Mouse (Mus musculus) T-helper 17 cell (primary cell): Measurements from ENCODE around the gene Ncdn.

Experiments used
- in situ Hi-C, 2 experiments: fragments of 300-600 bp; cut with MboI, MseI; formaldehyde crosslinking; loops; 1 replicate in 1 of 2; 2 replicates in 1 of 2; pipeline ENCODE4 v1.15.1; 2025; ENCODE audit warnings: high pct_unique_total_duplicates in 2 of 2

The Ncdn gene

GRCm38 (mm10) chr4:126734001-126734603 is 19.1 kb downstream of the Ncdn start:
- in situ Hi-C loops = loop anchor here in 1 of 2 experiments (5.0 to 25.0 kb wide), 2 partner anchors 122 to 263 kb away; partner anchors contain the start of gene 5730409E04Rik

DNA sequence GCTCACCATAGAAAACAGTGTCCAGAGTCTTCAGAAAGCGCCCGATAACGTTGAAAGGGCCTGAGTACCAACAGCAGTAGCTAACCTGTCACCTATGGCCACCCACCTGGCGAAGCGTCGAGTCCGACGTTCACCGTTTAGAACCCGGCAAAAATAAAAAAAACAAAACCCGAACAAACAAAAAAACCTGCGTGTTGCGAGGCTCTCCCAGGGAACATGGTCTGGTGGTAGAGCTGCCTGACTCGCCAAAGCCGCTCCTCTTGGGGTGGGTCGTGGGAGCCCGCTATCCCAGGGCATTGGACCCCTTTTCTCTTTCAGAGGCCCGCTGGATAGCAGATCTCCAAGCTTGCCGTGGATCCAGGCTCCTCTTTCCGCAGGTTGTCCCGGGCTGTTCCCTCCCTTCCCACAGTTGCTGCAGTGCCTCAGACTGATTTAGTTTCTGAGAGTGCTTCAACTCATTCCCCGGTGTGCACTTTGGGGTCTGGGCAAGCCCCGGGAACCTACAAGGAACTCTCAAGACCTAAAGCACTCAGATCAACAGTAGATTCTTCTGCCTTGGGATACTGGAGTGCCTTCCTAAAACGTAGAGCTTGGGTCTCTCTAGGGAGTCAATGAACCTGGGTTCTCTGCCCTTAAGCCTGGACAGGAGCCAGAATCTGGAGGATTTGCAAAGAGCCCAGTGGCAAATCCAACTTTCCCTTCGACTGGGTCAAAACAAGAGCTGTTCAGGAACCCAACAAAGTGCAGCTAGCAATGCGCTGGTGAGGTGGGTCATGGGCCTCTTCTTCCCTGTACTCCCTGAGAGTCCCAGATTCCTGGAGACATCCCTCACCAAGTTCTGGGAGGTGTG is 20.5 kb downstream of the Ncdn start:
- in situ Hi-C loops = loop anchor here in 1 of 2 experiments (5.0 to 25.0 kb wide), 2 partner anchors 120 to 265 kb away; partner anchors contain the start of gene 5730409E04Rik

GRCm38 (mm10) chr4:126732111-126732510 is 21.1 kb downstream of the Ncdn start:
- in situ Hi-C loops = loop anchor here in 1 of 2 experiments (5.0 to 25.0 kb wide), 2 partner anchors 120 to 265 kb away; partner anchors contain the start of gene 5730409E04Rik

GRCm38 (mm10) chr4:126707439-126707826 is 45.8 kb downstream of the Ncdn start:
- in situ Hi-C loops = no loop called here

GRCm38 (mm10) chr4:126706630-126707438 is 46.4 kb downstream of the Ncdn start:
- in situ Hi-C loops = no loop called here

GRCm38 (mm10) chr4:126696908-126697307 is 56.3 kb downstream of the Ncdn start:
- in situ Hi-C loops = no loop called here
